Mouse (Mus musculus): ENCODE results near the gene Faim2. TPM values are rescaled to one million over a fixed set of nuclear protein-coding genes. Genes with fewer than 3 reads are reported as not detected.

Gene Faim2
- polyA plus RNA-seq, 1 experiment from 2014 or later = 0.19 TPM

DNA sequence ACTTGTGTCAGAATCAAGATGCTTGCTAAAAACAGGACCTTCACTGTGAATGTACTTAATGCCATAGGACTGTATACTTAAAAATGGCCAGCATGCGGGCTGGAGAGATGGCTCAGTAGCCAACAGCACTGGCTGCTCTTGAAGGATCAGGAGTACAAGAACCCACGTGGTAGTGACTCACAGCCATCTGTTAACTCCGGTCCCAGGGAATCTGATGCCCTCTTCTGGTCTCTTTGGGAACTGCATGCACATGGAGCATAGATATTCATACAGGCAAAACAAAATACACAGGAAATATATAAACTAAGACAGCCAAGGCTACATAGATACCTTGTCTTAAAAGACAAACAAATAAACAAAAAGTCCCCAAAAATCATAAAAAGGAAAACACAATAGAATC is 58.9 kb downstream of the Faim2 start:
- H3K4me2 ChIP-seq (ENCODE audit: low read length) = no peak overlapping the region
- no peak overlapping the region; a peak in 1 of 4 replicates for H3K27ac ChIP-seq (replicated peaks in 1 of 2; ENCODE audit: control insufficient read depth in 1 of 2, insufficient read depth in 1 of 2, low read depth in 2 of 2, low read length in 2 of 2)
- peaks cover 10 to 18% of the 10 kb centered on the region in 2 experiments for H3K4me1 ChIP-seq (ENCODE audit: control insufficient read depth in 2 of 2, insufficient read depth in 2 of 2, low read length in 2 of 2)
- H3K9ac ChIP-seq (ENCODE audit: low read length) = no peak overlapping the region
- peaks cover 12% of the 10 kb centered on the region; the same call in 1 of the 2 replicates for H3K36me3 ChIP-seq (ENCODE audit: control insufficient read depth, insufficient read depth, low read length)
- 38% methylated on average over 3 of the region's 3 CpGs for WGBS
- H3K27me3 ChIP-seq (ENCODE audit: control insufficient read depth, insufficient read depth, low read length) = no peaks in the 10 kb centered on the region
- no peak overlapping the region for H3K4me3 ChIP-seq (ENCODE audit: control insufficient read depth in 1 of 2, insufficient read depth in 1 of 2, low read depth in 1 of 2, low read length in 2 of 2)
- H3K9me3 ChIP-seq (ENCODE audit: control insufficient read depth, low read length) = no peaks in the 10 kb centered on the region
- ATAC-seq (ENCODE audit: insufficient number of reproducible peaks, insufficient read depth, low FRiP score, low read depth) = no peak

DNA sequence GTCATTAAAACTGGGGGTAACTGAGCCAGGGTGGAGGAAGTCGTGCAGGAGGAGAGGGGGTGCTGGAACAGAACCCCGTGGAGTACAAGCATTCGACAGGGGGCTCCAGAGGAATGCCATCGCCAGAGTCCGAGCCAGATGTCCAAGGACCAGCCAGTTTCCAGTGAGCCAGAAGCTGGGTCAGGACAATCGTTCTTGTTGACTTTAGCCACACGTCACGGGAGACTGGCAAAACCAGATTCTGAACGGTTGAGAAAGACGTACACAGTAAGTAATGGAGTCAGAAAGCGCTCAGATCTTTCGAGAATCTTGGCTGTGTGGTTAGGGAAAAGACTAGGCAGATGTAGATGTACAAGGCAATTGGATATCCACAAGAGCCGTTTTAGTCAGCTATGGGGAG is 64.8 kb downstream of the Faim2 start:
- ATAC-seq (ENCODE audit: insufficient number of reproducible peaks, insufficient read depth, low FRiP score, low read depth) = no peak
- Histone ChIP-seq H3K9ac (ENCODE audit: low read length) (no peak overlapping the region), H3K9me3 (ENCODE audit: control insufficient read depth, low read length) (no peaks in the 10 kb centered on the region), H3K4me2 (ENCODE audit: low read length) (no peak overlapping the region), H3K27me3 (ENCODE audit: control insufficient read depth, insufficient read depth, low read length) (no peaks in the 10 kb centered on the region), H3K4me1 (ENCODE audit: control insufficient read depth in 2 of 2, insufficient read depth in 2 of 2, low read length in 2 of 2) (peaks cover 2 to 12% of the 10 kb centered on the region in 2 experiments; a peak in 3 of 4 replicates), H3K36me3 (ENCODE audit: control insufficient read depth, insufficient read depth, low read length) (no peaks in the 10 kb centered on the region), H3K4me3 (ENCODE audit: control insufficient read depth in 1 of 2, insufficient read depth in 1 of 2, low read depth in 1 of 2, low read length in 2 of 2) (no peak overlapping the region), H3K27ac (replicated peaks in 1 of 2; ENCODE audit: control insufficient read depth in 1 of 2, insufficient read depth in 1 of 2, low read depth in 2 of 2, low read length in 2 of 2) (no peak overlapping the region)
- 66% methylated on average over 13 of the region's 13 CpGs for WGBS

DNA sequence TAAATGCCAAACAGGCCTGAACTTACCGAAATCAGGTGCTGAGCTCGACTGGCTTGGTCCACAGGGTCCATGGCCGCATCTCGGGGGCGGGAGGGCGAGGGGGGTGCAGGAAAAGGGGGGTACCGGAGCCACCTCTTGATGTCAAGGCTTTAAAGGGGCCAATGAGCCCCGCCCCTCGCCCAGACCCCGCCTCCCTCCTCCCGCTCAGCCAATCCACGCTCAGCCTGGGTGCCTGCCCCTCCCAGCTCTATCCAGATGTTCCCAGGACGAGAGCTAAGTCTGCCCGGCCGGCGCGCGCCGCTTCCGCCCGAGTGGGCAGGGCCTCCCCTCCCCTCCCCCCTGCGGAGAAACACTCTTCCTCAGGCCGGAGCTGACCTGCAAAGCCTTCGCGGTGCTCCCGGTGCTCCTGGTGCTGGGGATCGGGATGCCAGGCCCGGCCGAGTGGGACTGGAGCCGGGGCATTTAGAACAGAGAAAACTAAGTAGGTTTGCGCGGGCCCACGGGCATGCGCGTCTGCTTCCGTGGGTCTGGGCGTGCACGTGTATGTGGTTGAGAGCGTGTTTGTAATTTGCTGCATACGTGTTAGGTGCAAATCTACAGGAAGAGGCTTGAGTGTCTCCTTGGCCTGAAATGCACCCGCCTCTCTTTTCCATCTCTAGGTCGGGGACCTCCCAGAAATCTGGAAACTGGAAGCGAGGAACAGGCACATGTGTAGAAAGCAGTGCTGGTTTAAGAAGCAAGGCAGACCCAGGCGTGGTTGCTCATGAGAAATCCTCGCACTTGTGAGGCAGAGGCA is 70.2 kb downstream of the Faim2 start, which contains the start of gene Nckap5l:
TSS of gene Nckap5l (minus strand) at position 143 of the 796 bp plus-strand sequence.
- H3K9ac ChIP-seq (ENCODE audit: low read length) = peak within 1 kb of the TSS; percentile 77
- ATAC-seq (ENCODE audit: insufficient number of reproducible peaks, insufficient read depth, low FRiP score, low read depth) = peak; percentile 95
- no peaks in the 10 kb centered on the region for H3K27me3 ChIP-seq (ENCODE audit: control insufficient read depth, insufficient read depth, low read length)
- no peaks in the 10 kb centered on the region for H3K9me3 ChIP-seq (ENCODE audit: control insufficient read depth, low read length)
- peaks cover 14 to 20% of the 10 kb centered on the region in 2 experiments; a peak in 3 of 4 replicates for H3K4me1 ChIP-seq (ENCODE audit: control insufficient read depth in 2 of 2, insufficient read depth in 2 of 2, low read length in 2 of 2)
- 1% methylated on average over 39 of the region's 45 CpGs for WGBS
- peaks cover 2% of the 10 kb centered on the region; the same call in 1 of the 2 replicates for H3K36me3 ChIP-seq (ENCODE audit: control insufficient read depth, insufficient read depth, low read length)
- H3K4me2 ChIP-seq (ENCODE audit: low read length) = peak within 1 kb of the TSS; percentile 89
- H3K27ac ChIP-seq (replicated peaks in 1 of 2; ENCODE audit: control insufficient read depth in 1 of 2, insufficient read depth in 1 of 2, low read depth in 2 of 2, low read length in 2 of 2) = peak within 1 kb of the TSS; percentile 80 to 94
- peak within 1 kb of the TSS; percentile 83 to 91 for H3K4me3 ChIP-seq (ENCODE audit: control insufficient read depth in 1 of 2, insufficient read depth in 1 of 2, low read depth in 1 of 2, low read length in 2 of 2)

DNA sequence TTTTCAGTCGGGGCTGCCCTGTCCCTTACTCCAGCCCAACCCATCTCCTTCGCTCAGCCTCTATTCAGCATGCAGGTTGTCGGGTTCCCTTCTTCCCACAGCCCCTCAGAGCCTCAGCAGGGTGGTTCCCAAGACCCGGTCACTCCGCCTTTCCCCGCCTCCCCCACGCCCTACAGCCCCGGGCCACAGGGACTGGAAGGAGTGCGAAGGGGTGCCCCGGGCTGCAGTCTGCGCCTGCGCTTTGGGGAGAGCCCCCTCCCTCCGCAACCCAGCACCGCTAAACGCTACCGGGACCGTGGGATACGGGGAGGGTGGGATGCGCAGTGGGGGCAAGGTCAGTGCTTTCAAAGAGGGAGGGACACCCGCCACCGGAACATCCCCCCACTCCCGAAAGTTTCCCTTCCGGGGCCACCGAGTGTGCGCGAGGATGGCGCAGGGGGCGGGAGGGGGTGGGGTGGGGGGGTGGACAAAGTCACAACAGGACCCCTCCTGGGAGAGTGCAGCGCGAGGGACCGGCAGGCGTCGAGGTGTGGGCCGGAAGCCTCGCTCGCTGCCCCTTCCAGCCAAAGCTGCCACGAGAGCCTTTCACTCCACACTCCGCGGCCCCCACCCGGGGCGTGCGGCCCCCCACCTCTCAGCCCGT is 70.9 kb downstream of the Faim2 start:
- H3K4me3 ChIP-seq (ENCODE audit: control insufficient read depth in 1 of 2, insufficient read depth in 1 of 2, low read depth in 1 of 2, low read length in 2 of 2) = peak overlapping the region; percentile 78 to 83
- peak overlapping the region; percentile 89 for H3K4me2 ChIP-seq (ENCODE audit: low read length)
- peak overlapping the region; percentile 77 for H3K9ac ChIP-seq (ENCODE audit: low read length)
- ATAC-seq (ENCODE audit: insufficient number of reproducible peaks, insufficient read depth, low FRiP score, low read depth) = peak; percentile 60
- no peaks in the 10 kb centered on the region for H3K27me3 ChIP-seq (ENCODE audit: control insufficient read depth, insufficient read depth, low read length)
- H3K9me3 ChIP-seq (ENCODE audit: control insufficient read depth, low read length) = no peaks in the 10 kb centered on the region
- H3K4me1 ChIP-seq (ENCODE audit: control insufficient read depth in 2 of 2, insufficient read depth in 2 of 2, low read length in 2 of 2) = peaks cover 14 to 20% of the 10 kb centered on the region in 2 experiments; a peak in 3 of 4 replicates
- peak overlapping the region; percentile 78 to 94 for H3K27ac ChIP-seq (replicated peaks in 1 of 2; ENCODE audit: control insufficient read depth in 1 of 2, insufficient read depth in 1 of 2, low read depth in 2 of 2, low read length in 2 of 2)
- peaks cover 7% of the 10 kb centered on the region; the same call in 1 of the 2 replicates for H3K36me3 ChIP-seq (ENCODE audit: control insufficient read depth, insufficient read depth, low read length)
- under 1% methylated on average over 39 of the region's 43 CpGs for WGBS

DNA sequence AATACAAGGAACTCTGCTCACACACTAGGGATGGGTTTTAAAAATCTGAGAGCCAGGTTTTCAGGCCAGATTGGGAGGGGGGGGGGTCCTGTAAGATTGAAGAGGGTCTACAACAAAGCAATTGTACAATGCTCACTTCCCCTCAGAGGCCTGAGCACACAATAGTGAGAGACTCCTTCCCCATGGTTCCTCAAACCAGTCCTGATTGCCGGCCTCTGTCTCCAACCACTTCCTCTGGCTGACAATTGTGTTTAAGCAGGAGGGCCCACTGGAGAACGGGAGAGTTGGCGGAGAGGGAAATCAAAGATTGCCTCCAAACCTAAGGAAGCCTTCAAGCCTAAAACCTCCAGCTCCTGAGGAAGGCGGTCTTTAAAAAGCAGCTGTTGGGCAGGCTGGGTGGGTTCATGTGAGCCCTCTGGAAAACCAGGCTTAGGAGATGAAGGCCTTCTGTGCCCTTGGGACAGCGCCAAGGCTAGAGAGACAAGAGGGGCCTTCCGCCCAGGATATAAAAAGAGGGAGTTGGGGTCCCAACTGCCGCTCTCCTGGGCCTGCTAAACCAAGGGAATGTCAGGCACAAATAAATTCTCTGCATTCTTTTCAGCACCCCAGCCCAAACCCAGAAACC is 71.5 kb downstream of the Faim2 start:
- Histone ChIP-seq H3K4me1 (ENCODE audit: control insufficient read depth in 2 of 2, insufficient read depth in 2 of 2, low read length in 2 of 2) (peaks cover 14 to 21% of the 10 kb centered on the region in 2 experiments; a peak in 3 of 4 replicates), H3K36me3 (ENCODE audit: control insufficient read depth, insufficient read depth, low read length) (peaks cover 10% of the 10 kb centered on the region; the same call in 1 of the 2 replicates), H3K9ac (ENCODE audit: low read length) (peak overlapping the region; percentile 77), H3K4me3 (ENCODE audit: control insufficient read depth in 1 of 2, insufficient read depth in 1 of 2, low read depth in 1 of 2, low read length in 2 of 2) (peak overlapping the region; percentile 78 to 83), H3K27me3 (ENCODE audit: control insufficient read depth, insufficient read depth, low read length) (no peaks in the 10 kb centered on the region), H3K4me2 (ENCODE audit: low read length) (peak overlapping the region; percentile 89), H3K27ac (replicated peaks in 1 of 2; ENCODE audit: control insufficient read depth in 1 of 2, insufficient read depth in 1 of 2, low read depth in 2 of 2, low read length in 2 of 2) (peak overlapping the region; percentile 78 to 94), H3K9me3 (ENCODE audit: control insufficient read depth, low read length) (no peaks in the 10 kb centered on the region)
- 11% methylated on average over 7 of the region's 7 CpGs for WGBS
- ATAC-seq (ENCODE audit: insufficient number of reproducible peaks, insufficient read depth, low FRiP score, low read depth) = no peak

DNA sequence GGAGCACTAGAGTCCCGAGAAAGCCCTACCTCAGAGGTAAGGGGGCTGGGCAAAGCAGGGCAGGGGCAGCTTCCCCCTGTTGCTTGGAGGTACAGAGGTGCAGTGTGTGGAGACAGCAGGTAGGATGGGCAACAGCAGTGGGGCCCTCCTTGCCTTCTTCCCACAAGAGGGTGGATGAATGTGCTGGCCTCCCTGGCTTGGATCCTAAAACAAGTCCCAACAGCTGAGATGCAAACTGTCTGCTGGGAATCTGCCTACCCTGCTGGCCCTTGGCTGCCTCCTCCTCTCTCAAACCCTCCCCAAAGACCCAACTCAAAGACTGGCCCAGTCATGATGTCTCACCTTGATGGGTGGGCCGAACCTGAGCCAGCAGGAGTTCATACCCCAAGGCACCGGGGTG is 72.5 kb downstream of the Faim2 start:
- ATAC-seq (ENCODE audit: insufficient number of reproducible peaks, insufficient read depth, low FRiP score, low read depth) = no peak
- Histone ChIP-seq H3K4me1 (ENCODE audit: control insufficient read depth in 2 of 2, insufficient read depth in 2 of 2, low read length in 2 of 2) (peaks cover 19 to 29% of the 10 kb centered on the region in 2 experiments), H3K4me2 (ENCODE audit: low read length) (0 out of 2 replicates have a peak overlapping the region, but pooled peaks have one; percentile 3), H3K36me3 (ENCODE audit: control insufficient read depth, insufficient read depth, low read length) (peaks cover 10% of the 10 kb centered on the region; the same call in 1 of the 2 replicates), H3K9me3 (ENCODE audit: control insufficient read depth, low read length) (no peaks in the 10 kb centered on the region), H3K4me3 (ENCODE audit: control insufficient read depth in 1 of 2, insufficient read depth in 1 of 2, low read depth in 1 of 2, low read length in 2 of 2) (no peak overlapping the region), H3K9ac (ENCODE audit: low read length) (0 out of 2 replicates have a peak overlapping the region, but pooled peaks have one; percentile 10), H3K27ac (replicated peaks in 1 of 2; ENCODE audit: control insufficient read depth in 1 of 2, insufficient read depth in 1 of 2, low read depth in 2 of 2, low read length in 2 of 2) (0 out of 4 replicates have a peak overlapping the region, but pooled peaks of 1 of the 2 experiments have one; percentile 6), H3K27me3 (ENCODE audit: control insufficient read depth, insufficient read depth, low read length) (no peaks in the 10 kb centered on the region)
- 80% methylated on average over 3 of the region's 3 CpGs for WGBS
